Mouse (Mus musculus) layer of hippocampus, adult 8-10 months (tissue): Measurements from ENCODE around the gene Zfp882. TPM values are rescaled to one million over a fixed set of nuclear protein-coding genes. Genes with fewer than 3 reads are reported as not detected.
"Not testable (repeated sequence)": the region's sequence is repeated elsewhere in the genome, so short reads cannot be mapped to it uniquely, and the experiment has no call there.

Experiments used
- DNase-seq, 2 experiments: peaks; one replicate each; pipeline ENCODE4 v3.0.0; 2022; ENCODE audit warnings: low spot score in 2 of 2
- total RNA-seq, 4 experiments: library from RNA; stranded (reverse); gene quantifications; 2 replicates each; pipeline ENCODE4 v1.2.4; 2022

Gene Zfp882
- total RNA-seq: 10 to 100 TPM; 13.7 to 19.8 (median 17.1) TPM

DNA sequence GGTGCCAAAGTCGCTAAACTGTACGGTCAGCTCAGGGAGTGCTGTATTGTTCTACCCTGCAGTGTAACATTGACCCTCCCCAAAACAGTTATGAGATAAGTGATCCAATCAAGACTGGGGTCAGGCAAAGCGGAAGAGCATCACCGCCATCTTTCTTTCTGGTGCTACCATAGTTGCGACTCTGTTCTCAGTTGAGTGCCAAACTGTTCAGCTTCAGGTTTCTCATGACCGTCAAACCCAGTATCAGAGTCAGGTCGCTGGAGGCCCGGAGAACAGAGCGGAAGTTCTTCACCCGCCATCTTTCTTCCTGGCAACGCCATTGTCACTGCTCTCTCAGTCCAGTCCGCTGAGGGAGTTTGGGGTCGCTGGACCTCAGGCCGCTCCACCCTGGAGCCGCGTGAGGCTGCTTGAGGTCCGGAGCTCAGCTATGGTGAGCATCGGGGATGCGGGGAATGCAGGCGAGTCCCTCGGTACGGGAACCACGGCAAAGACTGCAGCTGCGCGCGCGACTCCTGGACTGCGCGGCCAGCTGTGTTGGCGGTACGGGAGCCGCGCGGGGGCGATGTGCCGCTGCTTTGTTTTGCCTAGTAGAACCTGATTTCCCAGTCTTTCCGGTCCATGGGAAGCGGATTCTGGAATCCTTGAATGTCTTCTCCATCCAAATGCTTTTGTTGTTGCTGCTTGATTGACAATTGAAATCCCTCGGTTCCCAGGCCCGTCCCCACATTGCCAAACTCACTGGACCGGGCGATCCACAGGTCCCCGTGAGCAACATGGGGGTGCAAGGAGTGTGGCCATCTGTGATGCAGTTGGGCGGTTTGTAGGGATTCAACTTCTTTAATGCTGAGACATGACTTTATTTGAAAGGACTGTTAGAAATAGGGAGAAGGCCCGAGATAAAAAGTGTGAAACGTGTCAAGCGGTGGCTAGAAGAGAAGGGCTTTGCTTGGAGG is at the start of gene Zfp882, which contains the start of gene Zfp617:
Zfp882 (plus strand) TSS at position 300 of the 953 bp plus-strand sequence.
Zfp617 (plus strand) TSS at position 327 of the 953 bp plus-strand sequence.
- DNase-seq: peak; percentile 89 to 90

DNA sequence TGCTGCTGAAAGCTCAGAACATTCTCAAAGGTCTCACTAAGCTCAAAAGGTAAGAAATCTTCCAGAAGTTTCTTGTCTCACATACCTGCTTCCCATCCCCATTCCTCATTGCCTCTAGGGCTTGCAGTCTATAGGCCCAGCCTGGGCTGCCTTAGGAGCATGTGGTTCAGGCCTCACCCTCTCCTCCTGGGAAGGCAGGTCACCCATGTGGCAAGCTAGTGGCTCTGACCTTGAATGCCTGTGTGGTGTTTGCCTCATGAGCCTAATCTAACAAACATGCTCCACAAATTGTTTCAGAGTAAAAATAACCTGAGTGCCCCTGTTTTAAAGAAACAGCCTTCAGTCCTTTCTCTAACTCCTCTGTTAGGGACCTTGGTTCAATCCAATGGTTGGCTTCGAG is 46.9 kb upstream of the Zfp882 start:
- DNase-seq: not testable (repeated sequence)

DNA sequence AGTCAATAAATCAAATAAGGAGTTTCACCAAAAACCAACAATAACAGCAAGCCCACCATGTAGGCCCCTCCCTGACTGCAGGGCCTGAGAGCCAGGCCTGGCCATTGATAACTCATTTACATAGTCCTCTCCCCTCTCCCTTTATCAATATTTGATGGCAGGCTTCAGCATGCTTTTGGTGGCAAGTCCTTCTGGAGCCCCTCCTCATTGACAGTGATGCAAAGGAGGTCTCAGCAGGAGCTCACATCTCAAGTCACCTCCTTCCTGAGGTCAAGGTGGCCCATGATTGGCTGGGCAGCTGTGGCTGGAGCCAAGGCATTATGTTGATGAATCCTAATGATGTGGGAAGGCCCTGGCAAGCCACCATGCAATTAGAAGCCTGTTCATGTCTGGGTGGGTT is 46.4 kb upstream of the Zfp882 start:
- DNase-seq: not testable (repeated sequence)

DNA sequence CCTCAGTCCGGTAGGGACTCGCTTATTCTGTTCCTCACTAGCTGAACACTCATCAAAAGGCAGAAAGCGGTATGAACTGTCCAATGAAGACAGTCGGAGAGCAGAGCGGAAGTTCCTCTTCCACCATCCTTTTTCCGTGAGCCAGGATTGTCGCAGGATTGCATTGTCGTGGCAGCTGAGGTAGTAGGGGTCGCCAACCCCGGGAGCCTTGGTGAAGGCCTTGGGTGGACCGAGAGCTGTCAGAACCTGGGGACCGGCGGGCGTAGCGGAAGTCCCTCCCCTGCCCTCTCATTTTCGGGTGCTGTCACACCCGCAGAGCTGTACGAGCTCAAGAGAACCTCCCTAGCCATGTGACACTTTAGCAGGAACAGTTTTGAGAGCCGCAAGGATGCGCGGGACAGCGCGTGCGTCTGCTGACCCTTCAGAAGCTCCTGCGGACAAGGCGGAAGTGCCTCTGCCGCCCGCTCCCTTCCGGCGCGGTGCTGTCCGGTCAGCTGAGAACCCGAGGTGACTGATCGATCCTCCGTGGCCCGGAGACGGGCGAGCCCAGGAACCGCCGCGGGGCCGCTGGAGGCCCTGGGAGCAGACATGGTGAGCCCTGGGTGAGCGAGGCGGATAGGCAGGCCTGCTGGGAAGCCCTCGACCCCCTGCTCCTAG is 26.7 kb upstream of the Zfp882 start, which contains the start of gene Zfp709:
Zfp709 (plus strand) TSS at position 402 of the 657 bp plus-strand sequence.
- peak; percentile 60 to 64 for DNase-seq

DNA sequence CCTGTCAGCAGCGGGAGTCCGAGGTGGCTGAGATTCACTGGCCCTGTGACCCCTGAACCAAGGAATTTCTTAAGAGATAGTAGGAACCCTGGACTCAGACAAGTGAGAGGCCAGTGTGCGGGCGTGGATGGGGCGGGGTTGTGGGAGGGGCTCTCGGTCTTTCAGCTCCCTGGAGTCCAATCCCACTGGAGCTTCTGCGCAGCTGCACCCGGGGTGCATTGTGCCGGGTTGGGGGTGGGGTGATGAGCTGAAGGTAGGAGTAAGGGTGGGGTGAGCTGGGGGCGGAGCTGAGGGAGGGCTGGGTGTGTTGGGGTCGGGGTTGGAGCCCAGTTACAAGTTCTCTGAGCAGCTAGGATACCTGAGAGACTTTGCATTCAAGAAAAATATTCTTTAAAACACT is 7.7 kb upstream of the Zfp882 start:
- not testable (repeated sequence) for DNase-seq

DNA sequence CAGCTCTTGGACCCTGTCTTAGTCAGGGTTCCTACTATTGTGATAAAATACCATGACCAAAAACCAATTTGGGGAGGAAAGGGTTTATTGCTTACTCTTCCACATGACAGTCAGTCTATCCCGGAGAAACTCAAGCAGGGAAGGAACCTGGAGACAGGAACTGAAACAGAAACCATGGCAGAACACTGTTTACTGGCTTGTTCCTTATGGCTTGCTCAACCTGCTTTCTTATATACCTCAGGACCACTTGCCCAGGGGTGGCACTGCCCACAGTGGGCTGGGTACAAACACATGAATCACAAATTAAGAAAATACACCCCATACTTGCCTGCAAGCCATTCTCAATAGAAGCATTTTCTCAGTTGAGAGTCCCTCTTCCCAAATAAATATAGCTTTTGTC is 5.3 kb upstream of the Zfp882 start:
- DNase-seq: not testable (repeated sequence)

DNA sequence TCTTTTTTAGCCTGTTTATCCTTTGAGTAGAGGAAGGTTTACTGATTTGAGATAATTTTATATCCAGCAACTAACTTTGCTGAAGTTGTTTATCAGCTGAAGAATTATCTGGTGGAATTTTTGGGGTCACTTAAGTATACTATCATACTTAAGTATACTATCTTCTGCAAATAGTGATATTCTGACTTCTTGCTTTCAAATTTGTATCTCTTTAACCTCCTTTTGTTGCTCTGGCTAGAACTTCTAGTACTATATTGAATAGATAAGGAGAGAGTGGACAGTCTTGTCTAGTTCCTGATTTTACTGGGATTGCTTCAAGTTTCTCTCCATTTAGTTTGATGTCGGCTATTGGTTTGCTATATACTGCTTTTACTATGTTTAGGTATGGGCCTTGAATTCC is 1.6 kb upstream of the Zfp882 start:
- no peak for DNase-seq

DNA sequence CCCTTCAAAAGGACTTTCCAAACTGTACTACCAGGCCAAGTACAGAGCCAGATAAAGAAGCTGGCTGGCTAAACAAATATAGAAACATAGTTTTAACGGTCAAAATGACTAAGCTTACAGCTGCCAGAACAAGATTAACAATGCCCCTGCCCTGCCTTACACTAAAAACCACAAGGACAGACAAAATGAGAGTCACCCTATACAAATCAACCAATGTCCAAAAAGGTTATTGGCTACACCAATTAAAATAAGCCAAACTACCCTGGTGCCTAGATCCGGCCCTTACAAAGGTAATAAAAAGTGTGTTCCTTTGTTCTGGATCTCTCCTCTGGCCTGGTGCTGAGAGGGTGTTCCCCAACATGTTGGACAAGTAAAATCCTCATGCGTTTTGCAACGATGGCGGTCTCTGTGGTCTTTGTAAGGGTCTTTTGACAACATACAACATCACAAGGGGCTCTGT is 580 bp upstream of the Zfp882 start:
- DNase-seq: no peak

DNA sequence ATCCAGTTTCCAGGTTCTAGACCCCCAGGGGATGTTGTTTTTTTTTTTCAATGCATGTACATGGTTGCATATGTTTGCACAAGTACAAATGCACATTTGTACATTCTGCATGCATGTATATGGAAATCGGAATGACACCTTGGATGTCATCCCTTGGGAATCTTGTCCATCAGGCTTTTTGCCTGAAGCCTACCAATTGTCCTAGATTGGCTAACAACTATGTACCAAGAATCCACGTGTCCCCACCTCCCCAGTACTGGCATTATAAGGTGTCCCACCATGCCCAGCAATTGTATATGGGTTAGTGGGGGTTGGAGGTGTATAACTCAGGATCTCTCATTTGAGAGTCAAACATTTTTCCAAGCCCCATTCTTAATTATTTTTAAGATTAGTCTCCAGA is 3.9 kb downstream of the Zfp882 start:
- DNase-seq: no peak

DNA sequence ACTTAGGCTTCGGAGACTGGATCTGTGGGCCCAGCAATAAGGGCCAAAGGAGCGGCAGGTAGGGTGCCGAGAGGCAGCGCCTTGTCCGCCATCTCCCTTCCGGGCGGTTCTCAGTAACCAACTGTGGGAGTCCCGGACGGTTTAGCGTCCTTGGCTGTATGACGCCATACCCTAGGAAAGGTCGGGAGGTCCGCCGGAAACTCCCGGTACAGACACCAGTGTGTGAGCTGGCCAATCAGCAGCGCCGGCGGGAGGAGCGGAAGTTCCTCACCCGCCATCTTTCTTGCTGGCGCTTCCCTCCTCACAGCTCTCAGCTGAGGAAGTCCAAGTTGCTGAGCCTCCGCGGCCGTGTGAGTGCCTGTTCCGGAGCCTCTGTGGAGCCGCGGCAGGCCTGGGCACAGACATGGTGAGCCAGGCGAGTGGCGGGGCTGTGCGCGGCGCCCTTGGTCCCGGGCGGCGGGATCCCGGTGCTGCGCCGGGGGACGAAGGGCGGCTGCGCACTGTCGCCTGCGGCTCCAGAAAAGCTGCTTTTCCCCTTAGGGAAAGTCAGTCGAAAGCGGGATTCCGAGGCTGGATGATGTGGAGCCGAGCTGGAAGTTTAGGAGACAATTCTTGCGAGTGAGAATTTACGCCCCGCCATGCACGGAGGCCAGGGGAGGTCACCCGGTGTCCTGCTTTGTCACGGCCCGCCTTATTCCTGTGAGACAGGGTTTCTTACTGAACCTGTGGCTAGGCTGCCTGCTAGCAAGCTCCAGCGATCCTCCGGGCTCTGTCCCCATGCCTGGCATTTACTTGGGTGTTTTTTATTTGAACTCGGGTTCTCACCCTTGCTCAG is 14.4 kb downstream of the Zfp882 start:
- peak; percentile 95 for DNase-seq

DNA sequence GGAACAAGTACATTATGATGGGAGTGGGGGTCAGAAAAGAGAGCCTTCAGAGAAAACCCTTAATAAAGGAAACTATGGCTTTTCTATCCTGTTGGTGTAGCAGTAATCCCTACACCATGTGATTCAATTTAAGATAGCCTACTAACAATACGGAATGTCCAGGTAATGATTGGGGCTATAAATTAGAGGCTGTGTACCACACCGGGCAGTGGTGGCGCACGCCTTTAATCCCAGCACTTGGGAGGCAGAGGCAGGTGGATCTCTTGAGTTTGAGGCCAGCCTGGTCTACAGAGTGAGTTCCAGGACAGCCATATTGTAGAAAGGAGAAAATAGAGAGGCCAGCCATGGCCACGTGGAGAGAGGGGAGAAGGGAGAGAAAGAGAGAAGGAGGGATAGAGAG is 17.4 kb downstream of the Zfp882 start:
- no peak for DNase-seq

DNA sequence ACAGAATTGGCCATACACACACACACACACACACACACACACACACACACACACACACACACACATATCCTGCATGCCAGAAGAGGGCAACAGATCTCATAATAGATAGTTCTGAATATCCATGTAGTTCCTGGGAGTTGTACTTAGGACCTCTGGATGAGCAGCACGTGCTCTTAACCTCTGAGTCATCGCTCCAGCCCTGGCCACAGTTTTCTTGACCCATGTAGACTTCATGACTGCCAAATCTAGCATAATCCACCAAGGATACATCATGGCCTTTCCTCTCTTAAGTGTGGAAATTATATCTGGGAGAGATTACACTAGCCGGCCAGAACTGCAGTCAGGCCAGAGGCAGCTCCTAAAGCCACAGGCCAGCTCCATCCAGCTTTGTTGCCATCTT is 18.1 kb downstream of the Zfp882 start:
- no peak for DNase-seq

DNA sequence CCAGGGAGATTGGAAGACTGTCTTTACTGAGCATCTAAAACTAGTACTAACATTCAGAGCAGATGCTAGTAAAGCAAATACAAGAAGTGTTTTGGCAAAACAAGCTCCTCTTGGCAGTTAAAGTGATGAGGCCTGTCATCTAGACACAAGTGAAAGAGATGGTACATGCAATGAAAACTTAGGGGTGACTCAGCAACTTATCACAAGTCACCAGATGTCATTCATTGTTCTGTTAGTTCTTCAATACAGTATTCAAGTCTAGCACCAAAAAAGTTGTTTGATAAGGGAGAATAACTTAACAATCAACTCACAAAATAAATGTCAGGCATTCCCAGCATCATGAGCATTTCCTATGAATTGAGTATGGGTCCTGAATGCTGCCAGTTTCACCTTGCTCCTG is 19.4 kb downstream of the Zfp882 start:
- no peak for DNase-seq

DNA sequence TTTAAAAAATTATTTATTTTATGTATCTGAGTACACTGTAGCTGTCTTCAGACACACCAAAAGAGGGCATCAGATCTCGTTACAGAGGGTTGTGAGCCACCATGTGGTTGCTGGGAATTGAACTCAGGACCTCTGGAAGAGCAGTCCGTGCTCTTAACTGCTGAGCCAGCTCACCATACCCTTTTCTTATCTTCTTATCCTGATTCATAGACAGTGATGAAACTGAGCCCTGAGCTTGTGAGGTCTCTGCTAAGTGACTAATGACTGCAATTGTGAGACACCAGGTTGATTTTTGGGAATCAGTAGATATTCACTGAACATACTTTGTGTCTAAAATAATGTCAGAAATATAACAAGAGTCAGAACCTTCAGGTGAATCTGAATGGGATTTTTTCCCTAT is 29.6 kb downstream of the Zfp882 start:
- DNase-seq: not testable (repeated sequence)

DNA sequence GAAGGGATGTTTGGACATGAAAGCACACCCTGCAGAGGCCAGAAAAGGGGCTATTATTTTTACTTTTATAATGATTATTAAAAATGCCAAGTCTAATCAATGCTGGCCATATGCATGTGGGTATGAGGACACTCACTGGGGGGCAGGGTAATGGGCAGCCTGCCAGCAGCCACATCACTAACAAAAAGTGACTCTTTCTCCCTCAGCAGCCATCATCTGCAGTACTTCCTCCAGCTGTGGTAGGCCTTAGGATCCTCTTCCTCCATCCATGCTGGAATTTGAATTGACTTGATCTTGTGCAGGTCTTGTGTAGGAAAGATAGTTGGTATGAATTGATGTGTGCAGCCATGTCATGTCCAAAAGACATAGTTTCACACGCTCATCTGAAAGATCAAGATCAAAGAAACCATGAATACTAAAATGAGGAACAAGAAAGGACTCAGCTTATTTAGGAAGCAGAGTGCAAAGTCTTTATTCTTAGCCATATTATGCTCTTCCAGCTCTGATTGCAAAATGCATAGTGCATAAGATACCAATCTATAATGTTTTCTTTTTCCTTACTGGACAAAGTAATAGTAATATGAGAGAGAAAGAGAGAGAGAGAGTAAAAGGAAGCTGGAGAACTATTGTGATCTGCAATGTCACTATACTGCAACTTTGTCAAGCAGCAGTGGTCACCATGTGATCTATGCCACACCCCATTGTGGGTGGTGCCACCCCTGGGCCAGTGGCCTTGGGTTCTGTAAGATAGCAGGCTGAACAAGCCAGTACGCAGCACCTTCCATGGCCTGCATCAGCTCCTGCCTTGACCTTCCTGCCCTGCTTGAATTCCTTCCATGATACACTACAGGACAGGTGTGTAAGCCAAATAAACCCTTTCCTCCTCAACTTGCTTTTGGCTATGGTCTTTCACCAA is 32.1 kb downstream of the Zfp882 start:
- no peak for DNase-seq

DNA sequence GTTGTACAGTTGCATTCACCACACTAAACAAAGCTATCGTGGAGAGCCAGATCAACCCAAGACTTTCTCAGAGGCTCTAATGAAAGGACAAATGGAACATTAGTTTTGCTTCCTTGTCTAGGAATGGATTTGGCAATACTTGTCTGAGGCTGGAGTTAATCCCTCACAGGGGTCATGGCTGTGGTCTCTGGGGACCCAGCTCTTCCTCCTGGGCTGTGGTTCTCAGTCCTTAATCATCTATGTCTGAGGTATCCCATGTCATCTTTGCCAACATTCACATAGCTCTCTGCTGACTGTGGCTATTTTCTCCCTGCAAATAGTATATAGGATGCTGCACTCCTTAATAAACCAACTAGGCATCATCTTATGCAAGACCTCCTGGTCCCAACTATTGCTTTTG is 33.4 kb downstream of the Zfp882 start:
- DNase-seq: no peak

DNA sequence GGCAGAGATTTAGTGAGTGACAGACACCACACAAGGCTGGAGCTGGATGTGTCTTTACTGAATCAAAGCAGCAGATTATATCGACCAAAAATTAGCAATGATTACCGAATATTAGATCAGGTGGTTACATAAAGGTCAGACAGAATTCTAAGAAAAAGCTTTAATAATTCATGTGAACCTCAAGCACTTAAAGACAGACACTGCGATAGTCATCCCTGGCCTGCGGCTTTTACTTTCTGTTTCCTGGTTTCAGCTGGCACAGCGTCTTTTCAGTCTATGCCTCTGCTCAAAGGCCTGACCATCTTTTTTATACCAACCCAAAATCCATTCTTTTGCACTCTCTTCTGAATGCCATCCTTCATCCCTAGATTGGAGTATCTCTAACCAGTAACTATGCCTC is 40.2 kb downstream of the Zfp882 start:
- DNase-seq: no peak

DNA sequence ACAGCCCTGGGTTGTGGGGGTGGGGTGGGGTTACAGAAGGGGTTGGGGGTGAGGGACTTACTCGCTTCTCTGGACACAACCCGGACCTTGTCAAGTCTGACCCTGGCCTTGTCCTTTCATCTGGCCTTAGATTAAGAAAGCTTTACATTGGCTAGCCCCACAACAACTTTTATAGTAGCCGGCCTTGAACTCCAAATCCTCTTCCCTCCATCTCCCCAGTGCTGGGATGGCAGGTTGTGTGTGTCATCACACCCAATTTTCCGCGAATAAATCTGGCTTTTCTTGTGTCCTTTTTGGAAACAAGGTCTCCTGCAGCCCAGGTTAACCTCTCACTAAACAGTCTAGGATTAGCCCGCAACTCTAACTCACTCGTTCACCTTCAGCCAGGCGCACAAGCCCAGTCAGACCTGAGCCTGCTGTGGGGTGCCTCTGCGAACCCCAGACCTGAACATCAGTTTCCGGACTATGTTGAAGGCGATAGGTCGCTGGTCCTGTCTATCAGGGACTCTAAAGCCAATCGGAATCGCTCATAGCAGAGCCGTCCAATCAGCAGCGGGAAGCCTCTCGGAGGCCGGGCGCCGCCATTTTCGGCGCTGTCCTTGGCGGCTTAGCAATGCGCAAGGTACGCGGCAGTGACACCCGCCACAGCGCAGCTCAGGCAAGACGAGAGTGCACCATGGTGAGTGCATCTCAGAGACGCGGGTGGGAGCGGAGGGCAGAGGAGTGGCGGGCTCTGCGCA is 42.2 kb downstream of the Zfp882 start, which contains the start of gene Zfp961:
Zfp961 (plus strand) TSS at position 557 of the 740 bp plus-strand sequence.
- DNase-seq: peak; percentile 96 to 99

DNA sequence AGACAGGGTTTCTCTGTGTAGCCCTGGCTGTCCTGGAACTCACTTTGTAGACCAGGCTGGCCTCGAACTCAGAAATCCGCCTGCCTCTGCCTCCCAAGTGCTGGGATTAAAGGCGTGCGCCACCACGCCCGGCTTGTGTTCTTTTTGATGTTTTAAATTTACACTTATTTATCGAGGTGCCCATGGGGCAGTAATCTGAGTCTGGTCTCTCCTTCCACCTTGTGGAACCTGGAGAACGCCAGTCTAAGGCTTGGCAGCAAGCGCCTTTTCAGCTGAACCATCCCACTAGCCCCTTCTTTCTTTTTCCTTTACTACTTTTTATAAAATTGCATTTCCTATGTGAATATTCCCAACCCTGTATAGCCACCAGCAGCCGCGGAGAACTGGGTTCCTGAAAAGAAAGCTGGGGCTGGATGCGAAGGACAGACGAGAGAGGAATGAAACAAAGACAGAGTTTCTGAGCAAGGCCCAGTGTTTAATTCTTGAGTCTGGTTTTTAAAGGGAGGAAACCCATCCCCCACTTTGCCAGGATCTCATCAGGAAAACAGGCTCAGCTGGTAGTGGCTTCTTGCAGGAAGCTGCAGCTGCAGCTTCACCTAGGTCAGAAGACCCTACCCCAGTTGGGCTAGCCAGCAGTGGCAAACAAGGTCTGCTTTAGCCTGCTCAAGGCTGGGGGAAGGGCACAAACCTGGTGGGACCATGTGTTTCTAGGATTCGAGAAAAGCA is 43.2 kb downstream of the Zfp882 start:
- no peak for DNase-seq
